Mouse (Mus musculus) 3T3-L1 (cell line): ENCODE data around the gene Tas2r118.

Experiments used
- DNase-seq: peaks from one replicate; pipeline ENCODE4 v3.0.0-alpha.2; 2015; ENCODE audit warnings: low read depth, low spot score

Tas2r118 gene

GRCm38 (mm10) chr6:23969960-23970359, at the start of gene Tas2r118:
Tas2r118 (minus strand) TSS chr6:23970060.
- no peak for DNase-seq

DNA sequence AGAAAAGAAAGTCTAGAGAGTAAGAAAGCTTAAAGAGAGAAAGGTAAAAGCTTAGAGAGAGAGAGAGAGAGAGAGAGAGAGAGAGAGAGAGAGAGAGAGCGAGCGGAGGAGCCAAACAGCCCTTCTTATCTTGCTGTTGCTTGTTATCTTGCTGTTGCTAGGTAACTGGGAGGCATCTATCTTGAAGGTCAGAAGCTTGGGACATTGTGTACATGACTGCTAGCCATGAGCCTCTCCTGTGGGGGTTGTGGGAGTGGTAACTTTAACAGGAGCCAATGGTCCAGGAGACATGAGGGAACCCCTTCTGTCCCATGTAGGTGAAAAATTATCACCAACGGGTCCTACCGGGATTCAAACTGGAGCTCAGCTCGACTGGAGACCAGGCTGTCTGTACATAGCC, 48.5 kb upstream of the Tas2r118 start:
- DNase-seq = no peak

DNA sequence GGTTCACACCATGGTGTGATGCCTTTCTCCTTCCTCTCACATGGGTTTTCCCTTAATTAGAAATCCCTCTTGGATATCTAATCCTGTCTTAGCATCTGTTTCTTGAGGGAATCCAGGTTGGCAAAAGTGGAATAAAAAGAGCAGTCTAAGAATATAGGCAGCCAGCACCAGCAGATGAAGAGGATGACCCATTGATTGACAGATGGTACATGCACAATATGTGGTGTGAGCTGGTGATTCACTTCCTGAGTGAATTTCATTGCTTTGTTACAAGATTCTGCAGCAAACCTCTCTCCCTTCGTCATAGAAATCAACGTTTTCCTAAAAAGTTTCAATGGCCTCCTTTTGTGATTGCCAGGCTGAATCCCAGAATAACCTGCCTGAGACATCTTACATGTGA, 23.4 kb upstream of the Tas2r118 start:
- DNase-seq = no peak

DNA sequence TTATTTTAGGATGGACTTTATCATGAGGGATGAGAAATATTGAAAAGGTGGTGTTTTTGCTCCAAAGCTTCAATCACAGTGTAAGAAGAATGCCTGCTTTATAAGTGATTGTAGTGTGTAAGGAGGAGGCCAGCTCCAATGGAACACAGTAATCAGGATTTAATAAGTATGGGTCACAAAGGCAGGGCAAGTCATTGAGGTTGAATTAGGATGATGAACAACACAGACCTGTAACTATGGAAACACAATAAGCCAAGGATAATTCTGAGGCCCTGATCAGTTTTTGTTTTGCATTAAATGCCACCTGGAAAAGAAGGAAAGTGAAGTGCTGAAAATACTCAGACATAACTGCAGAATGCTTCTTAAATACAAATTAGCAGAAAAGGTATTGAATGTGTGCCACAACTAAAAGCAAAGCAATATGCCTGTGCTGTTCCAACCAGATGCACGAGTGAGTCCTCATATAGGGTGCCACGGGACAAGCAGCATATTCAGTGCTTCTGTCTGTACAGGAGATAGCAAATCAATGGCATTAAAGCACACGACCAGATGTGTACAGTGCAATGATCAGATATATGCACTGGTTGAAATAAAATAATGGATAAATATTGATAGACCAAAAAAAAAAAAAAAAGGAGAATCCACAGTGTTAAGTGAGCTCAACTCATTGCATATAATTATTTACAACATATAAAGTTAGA, 21.0 kb upstream of the Tas2r118 start:
- no peak for DNase-seq

GRCm38 (mm10) chr6:23986293-23986692, 16.4 kb upstream of the Tas2r118 start:
- DNase-seq = no peak

DNA sequence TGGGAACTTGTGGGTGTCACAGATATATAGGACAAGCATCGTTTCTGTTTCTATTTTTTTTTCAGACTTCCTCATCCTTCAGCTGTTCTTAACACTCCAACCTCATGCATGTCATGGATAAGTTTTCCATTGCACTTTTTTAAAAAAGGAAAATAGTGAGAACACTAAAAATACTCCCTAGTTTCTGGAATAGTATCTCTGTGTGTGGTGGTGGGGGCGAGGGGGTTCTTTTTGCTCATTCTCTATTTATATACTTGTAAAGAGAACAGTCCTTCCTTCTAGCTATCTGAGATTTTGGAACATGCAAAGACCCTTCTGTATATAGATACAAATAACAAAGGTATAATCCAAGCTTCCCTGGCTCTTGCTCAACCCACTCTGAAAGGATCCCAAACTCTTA, 2.9 kb downstream of the Tas2r118 start:
- no peak for DNase-seq

DNA sequence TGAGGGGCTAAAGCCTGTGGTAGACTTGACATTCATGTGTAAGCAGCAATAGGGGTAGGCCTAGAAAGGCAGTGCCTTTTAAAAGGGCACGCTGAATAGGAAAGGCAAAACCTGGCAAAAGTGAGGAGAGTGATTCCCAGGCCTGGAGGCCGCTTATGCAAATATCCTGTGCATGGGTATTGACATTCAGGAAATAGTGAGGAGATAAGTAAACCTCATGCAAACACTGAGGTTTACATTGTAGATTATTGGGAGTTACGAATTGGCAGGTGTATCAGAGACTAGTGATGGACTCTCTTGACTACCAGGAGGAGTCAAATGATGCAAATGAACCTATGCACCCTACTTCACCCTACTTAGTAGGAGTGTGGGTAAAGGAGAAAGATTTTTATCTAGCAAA, 3.9 kb downstream of the Tas2r118 start:
- DNase-seq = no peak

DNA sequence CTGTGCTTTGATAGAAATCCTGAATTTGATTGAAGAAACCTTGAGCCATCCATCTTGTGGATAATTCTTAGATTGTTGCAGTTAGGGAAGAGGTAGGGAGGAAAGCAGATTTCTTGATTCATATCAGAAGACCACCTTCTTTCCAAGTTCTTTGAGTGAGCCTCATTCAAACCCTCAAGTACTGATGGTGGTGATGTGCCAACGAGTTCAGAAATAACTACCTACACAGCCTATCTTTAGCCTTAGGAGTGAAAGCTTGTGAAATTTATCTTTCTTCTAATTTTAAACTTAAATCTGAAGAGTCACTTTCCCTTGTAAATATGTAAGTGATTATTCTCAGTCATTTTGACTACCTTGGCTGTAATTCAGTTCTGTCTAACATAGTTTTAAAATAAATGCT, 6.1 kb downstream of the Tas2r118 start:
- no peak for DNase-seq

GRCm38 (mm10) chr6:23940776-23941175, 29.1 kb downstream of the Tas2r118 start:
- no peak for DNase-seq

GRCm38 (mm10) chr6:23938575-23939488, 31.0 kb downstream of the Tas2r118 start:
- no peak for DNase-seq

DNA sequence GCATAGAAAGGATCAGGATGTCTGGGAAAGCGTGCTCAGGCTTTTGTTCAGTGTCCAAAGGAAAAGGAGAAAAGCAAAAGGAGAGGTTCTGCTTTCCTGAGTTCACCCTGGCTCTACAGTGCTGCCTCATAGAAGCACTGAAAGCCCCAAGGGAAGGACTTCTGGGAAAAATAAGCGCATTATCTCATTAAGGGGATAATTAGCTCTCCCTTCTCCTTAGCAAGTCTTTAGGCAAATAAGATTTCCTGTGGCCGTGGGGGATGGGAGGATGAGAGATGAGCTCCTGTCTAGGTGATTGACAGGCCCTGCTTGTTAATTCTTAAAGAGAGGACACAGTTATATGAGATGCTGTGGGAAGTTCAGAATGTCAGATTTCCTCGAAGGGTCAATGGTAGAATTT, 33.4 kb downstream of the Tas2r118 start:
- DNase-seq = no peak

GRCm38 (mm10) chr6:23923806-23924205, 46.1 kb downstream of the Tas2r118 start:
- no peak for DNase-seq
